Mouse (Mus musculus) heart, postnatal 0 days (tissue): ENCODE measurements at regions not wholly inside any gene's neighbourhood (a gene's known extent, or its start where the extent isn't known, plus 50 kb on each side); places are given as distances from the start of the nearest gene placed in this dataset.

Experiments
- ATAC-seq: fragments of 200-750 bp; cut with Nextera tagmentation; 2 replicates; pipeline ENCODE4 v1.8.0; 2017; ENCODE audit warnings: low read depth, moderate number of reproducible peaks, moderate library complexity; ENCODE audit not compliant: insufficient read depth
- DNase-seq: peaks from one replicate; pipeline ENCODE4 v3.0.0-alpha.2; 2016; ENCODE audit warnings: low spot score
- H3K27ac ChIP-seq: fragments of 300-500 bp; sonication (generic); 2 replicates; pipeline ENCODE4 v1.5.1; 2014; ENCODE audit warnings: low read depth, mild to moderate bottlenecking
- H3K27me3 ChIP-seq: fragments of 300-500 bp; sonication (generic); 2 replicates; pipeline ENCODE4 v1.6.1; 2014; ENCODE audit warnings: low read length, mixed read lengths; ENCODE audit not compliant: control insufficient read depth, insufficient read depth
- H3K36me3 ChIP-seq: fragments of 300-500 bp; sonication (generic); replicated peaks from 2 replicates; pipeline ENCODE4 v1.6.1; 2014; ENCODE audit warnings: low read length, mixed read lengths; ENCODE audit not compliant: control insufficient read depth, insufficient read depth
- H3K4me1 ChIP-seq: fragments of 300-500 bp; sonication (generic); 2 replicates; pipeline ENCODE4 v1.6.1; 2014; ENCODE audit warnings: antibody characterized with exemption; ENCODE audit not compliant: control insufficient read depth, insufficient read depth
- H3K4me2 ChIP-seq: fragments of 300-500 bp; sonication (generic); 2 replicates; pipeline ENCODE4 v1.6.1; 2014; ENCODE audit warnings: low read depth, mild to moderate bottlenecking, low read length, moderate library complexity
- H3K4me3 ChIP-seq: fragments of 300-500 bp; sonication (generic); 2 replicates; pipeline ENCODE4 v1.5.1; 2014; ENCODE audit warnings: low read depth, low read length
- H3K9ac ChIP-seq: fragments of 300-500 bp; sonication (generic); replicated peaks from 2 replicates; pipeline ENCODE4 v1.6.1; 2014; ENCODE audit warnings: low read depth, low read length, mixed read lengths
- H3K9me3 ChIP-seq: fragments of 300-500 bp; sonication (generic); replicated peaks from 2 replicates; pipeline ENCODE4 v1.6.1; 2016; ENCODE audit warnings: low read length; ENCODE audit not compliant: control insufficient read depth
- CTCF ChIP-seq: IDR thresholded peaks from 2 replicates; pipeline ENCODE4 v1.5.1; 2016; ENCODE audit warnings: antibody characterized with exemption, control low read depth, low read depth
- EP300 ChIP-seq: IDR thresholded peaks from 2 replicates; pipeline ENCODE4 v1.6.1; 2016; ENCODE audit warnings: antibody characterized with exemption, low read depth
- WGBS: fragments of 180-500 bp; shearing (Covaris S2); extraction: QIAGEN DNeasy Blood & Tissue Kit; methylation state at CpG from one replicate; pipeline ENCODE4 v1.1.7; 2014; 5-methylcytosine and 5-hydroxymethylcytosine counted together

- H3K27ac ChIP-seq: no peak overlapping the region
- no peaks in the 10 kb centered on the region for H3K27me3 ChIP-seq
- no peak for TF ChIP-seq CTCF
- no peak for TF ChIP-seq EP300
- no peaks in the 10 kb centered on the region for H3K36me3 ChIP-seq
- H3K4me3 ChIP-seq: no peak overlapping the region
- WGBS: 73% methylated on average over 11 of the region's 11 CpGs
- no peak overlapping the region for H3K4me2 ChIP-seq
- ATAC-seq (no peak), DNase-seq (no peak)
- no peak overlapping the region for H3K9ac ChIP-seq
- no peaks in the 10 kb centered on the region for H3K4me1 ChIP-seq
- H3K9me3 ChIP-seq: peaks cover 7% of the 10 kb centered on the region; the same call in 1 of the 2 replicates
Observed at GRCm38 (mm10) chr5:133142401-133143115, 599.4 kb upstream of the Auts2 start.

- Histone ChIP-seq H3K4me3 (no peak overlapping the region), H3K9ac (no peak overlapping the region), H3K36me3 (no peaks in the 10 kb centered on the region), H3K4me1 (no peaks in the 10 kb centered on the region), H3K27ac (no peak overlapping the region), H3K4me2 (no peak overlapping the region), H3K27me3 (no peaks in the 10 kb centered on the region), H3K9me3 (no peaks in the 10 kb centered on the region)
- no peak for ATAC-seq
- no peak for TF ChIP-seq CTCF
- no peak for TF ChIP-seq EP300
- DNase-seq: no peak
- 88% methylated on average over 2 of the region's 2 CpGs for WGBS
Observed at GRCm38 (mm10) chr5:133131042-133131441, 587.9 kb upstream of the Auts2 start.

GRCm38 (mm10) chr5:133130316-133130715 is 587.2 kb upstream of the Auts2 start:
- TF ChIP-seq EP300: no peak
- TF ChIP-seq CTCF: no peak
- DNase-seq (no peak), ATAC-seq (no peak)
- Histone ChIP-seq H3K9ac (no peak overlapping the region), H3K27ac (no peak overlapping the region), H3K4me3 (no peak overlapping the region), H3K36me3 (no peaks in the 10 kb centered on the region), H3K9me3 (no peaks in the 10 kb centered on the region), H3K4me1 (no peaks in the 10 kb centered on the region), H3K27me3 (no peaks in the 10 kb centered on the region), H3K4me2 (no peak overlapping the region)
- WGBS: 67% methylated on average over 6 of the region's 6 CpGs

GRCm38 (mm10) chr5:133124223-133124622 is 581.1 kb upstream of the Auts2 start:
- TF ChIP-seq CTCF (no peak), EP300 (no peak)
- DNase-seq (no peak), ATAC-seq (no peak)
- Histone ChIP-seq H3K27ac (no peak overlapping the region), H3K4me3 (no peak overlapping the region), H3K4me1 (no peaks in the 10 kb centered on the region), H3K4me2 (no peak overlapping the region), H3K9ac (no peak overlapping the region), H3K9me3 (no peaks in the 10 kb centered on the region), H3K27me3 (no peaks in the 10 kb centered on the region), H3K36me3 (no peaks in the 10 kb centered on the region)
- 79% methylated on average over 2 of the region's 2 CpGs for WGBS

- Histone ChIP-seq H3K27me3 (no peaks in the 10 kb centered on the region), H3K4me3 (no peak overlapping the region), H3K9me3 (no peaks in the 10 kb centered on the region), H3K4me2 (no peak overlapping the region), H3K4me1 (no peaks in the 10 kb centered on the region), H3K27ac (no peak overlapping the region), H3K36me3 (no peaks in the 10 kb centered on the region), H3K9ac (no peak overlapping the region)
- DNase-seq (no peak), ATAC-seq (no peak)
- WGBS: 83% methylated on average over 4 of the region's 4 CpGs
- TF ChIP-seq EP300: no peak
Observed at GRCm38 (mm10) chr5:133113946-133114345, 570.8 kb upstream of the Auts2 start.

GRCm38 (mm10) chr5:133113183-133113582 is 570.0 kb upstream of the Auts2 start:
- no peak for DNase-seq
- H3K9ac ChIP-seq: no peak overlapping the region
- WGBS: 93% methylated on average over 2 of the region's 2 CpGs
- no peaks in the 10 kb centered on the region for H3K4me1 ChIP-seq
- no peak overlapping the region for H3K4me3 ChIP-seq
- ATAC-seq: no peak
- no peaks in the 10 kb centered on the region for H3K27me3 ChIP-seq
- no peaks in the 10 kb centered on the region for H3K36me3 ChIP-seq
- no peak overlapping the region for H3K4me2 ChIP-seq
- TF ChIP-seq EP300 (no peak), CTCF (no peak)
- no peak overlapping the region for H3K27ac ChIP-seq
- H3K9me3 ChIP-seq: no peaks in the 10 kb centered on the region
